Mouse (Mus musculus): ENCODE measurements around the gene Sash3. TPM values are rescaled to one million over a fixed set of nuclear protein-coding genes. Genes with fewer than 3 reads are reported as not detected.
A peak's percentile ranks its signal among the peaks of the same experiment; 100 is the strongest.

The Sash3 gene
- total and polyA plus RNA-seq, 3 experiments = 0.31 to 1.2 TPM; not detected in 1

GRCm38 (mm10) chrX:48208519-48209185, 62.4 kb downstream of the Sash3 start, which contains the start of gene Zdhhc9:
Gene Zdhhc9, minus strand, starts transcription at chrX:48208878.
- Histone ChIP-seq H3K36me3 (ENCODE audit: control insufficient read depth in 1 of 2, insufficient read depth in 2 of 2, low read length in 2 of 2) (peaks cover 0 to 6% of the 10 kb centered on the region in 2 experiments; a peak in 2 of 4 replicates), H3K9me3 (replicated peaks; ENCODE audit: insufficient read depth, low read length) (no peaks in the 10 kb centered on the region), H3K4me3 (ENCODE audit: control insufficient read depth in 1 of 2, insufficient read depth in 1 of 2, low read depth in 2 of 2, low read length in 2 of 2) (peak within 1 kb of the TSS; percentile 91 to 98), H3K4me1 (ENCODE audit: control insufficient read depth in 1 of 2, insufficient read depth in 2 of 2, low read length in 2 of 2) (peaks cover 5 to 7% of the 10 kb centered on the region in 2 experiments; a peak in 3 of 4 replicates), H3K27me3 (ENCODE audit: control insufficient read depth in 1 of 2, insufficient read depth in 2 of 2, low read length in 2 of 2) (no peaks in the 10 kb centered on the region), H3K27ac (ENCODE audit: control insufficient read depth, low read depth, low read length) (peak within 1 kb of the TSS; percentile 56), H3K79me2 (ENCODE audit: control insufficient read depth, insufficient read depth, low read length, poor library complexity) (peaks cover 6% of the 10 kb centered on the region), H3K9ac (ENCODE audit: control insufficient read depth, low read depth, low read length, poor library complexity, severe bottlenecking) (peak within 1 kb of the TSS; percentile 75)
- DNase-seq (ENCODE audit: low read depth, low spot score) = peak; percentile 92
- TF ChIP-seq SIN3A (IDR thresholded peaks at IDR 0.05; ENCODE audit: low read length) (peak; percentile 68), GABPA (IDR thresholded peaks at IDR 0.05; ENCODE audit: low read depth, low read length) (no peak), RAD21 (IDR thresholded peaks at IDR 0.05; ENCODE audit: low read depth, low read length) (no peak), CTCF (IDR thresholded peaks at IDR 0.05 in 2 of 3, conservative IDR thresholded peaks at IDR 0.05 in 1 of 3; ENCODE audit: control insufficient read depth in 1 of 3, insufficient read depth in 1 of 3, low read depth in 2 of 3, low read length in 3 of 3, poor library complexity in 1 of 3, severe bottlenecking in 1 of 3) (no peak), JUND (IDR thresholded peaks at IDR 0.05; ENCODE audit: low read depth, low read length) (no peak), POLR2AphosphoS2 (IDR thresholded peaks at IDR 0.05; ENCODE audit: low read length) (no peak), MEF2A (IDR thresholded peaks at IDR 0.05; ENCODE audit: extremely low read depth, insufficient replicate concordance, low read depth, low read length, poor library complexity, severe bottlenecking) (no peak), USF1 (IDR thresholded peaks at IDR 0.05; ENCODE audit: low read depth, low read length) (no peak), KAT2A (conservative IDR thresholded peaks at IDR 0.05; ENCODE audit: low read depth, low read length) (no peak), SMC3 (IDR thresholded peaks at IDR 0.05; ENCODE audit: low read depth, low read length) (no peak), HCFC1 (IDR thresholded peaks at IDR 0.05; ENCODE audit: low read depth, low read length) (peak; percentile 60; the same call in 1 of the 2 replicates), GATA1 (IDR thresholded peaks at IDR 0.05; ENCODE audit: low read depth, low read length) (no peak), BHLHE40 (IDR thresholded peaks at IDR 0.05; ENCODE audit: borderline replicate concordance, low read depth, low read length) (no peak), TBP (IDR thresholded peaks at IDR 0.05; ENCODE audit: low read depth, low read length) (peak; percentile 45; the same call in 1 of the 2 replicates), MAX (IDR thresholded peaks at IDR 0.05; ENCODE audit: low read length) (no peak), ZKSCAN1 (IDR thresholded peaks at IDR 0.05; ENCODE audit: low read depth, low read length) (no peak), TCF12 (IDR thresholded peaks at IDR 0.05; ENCODE audit: low read depth, low read length) (no peak), RCOR1 (IDR thresholded peaks at IDR 0.05; ENCODE audit: low read depth, low read length) (no peak), MYB (IDR thresholded peaks at IDR 0.05; ENCODE audit: low read depth, low read length) (no peak), MYC (IDR thresholded peaks at IDR 0.05; ENCODE audit: low read depth, low read length) (no peak), NRF1 (IDR thresholded peaks at IDR 0.05; ENCODE audit: insufficient read depth, low read depth, low read length, poor library complexity, severe bottlenecking) (no peak), ZNF384 (IDR thresholded peaks at IDR 0.05; ENCODE audit: low read depth, low read length) (no peak), USF2 (IDR thresholded peaks at IDR 0.05; ENCODE audit: borderline replicate concordance in 1 of 2, insufficient read depth in 1 of 2, low read depth in 1 of 2, low read length in 2 of 2) (no peak), POLR2A (IDR thresholded peaks at IDR 0.05; ENCODE audit: control insufficient read depth in 1 of 2, insufficient read depth in 1 of 2, low read depth in 1 of 2, low read length in 2 of 2, poor library complexity in 1 of 2) (peak; percentile 27 to 60; a peak in 1 of 4 replicates), TAL1 (IDR thresholded peaks at IDR 0.05; ENCODE audit: low read length) (no peak), ZMIZ1 (IDR thresholded peaks at IDR 0.05; ENCODE audit: low read depth, low read length) (0 out of 2 replicates have a peak, but pooled peaks have one; percentile 37), MAZ (IDR thresholded peaks at IDR 0.05; ENCODE audit: low read depth, low read length) (peak; percentile 39; the same call in 1 of the 2 replicates), POLR2AphosphoS5 (IDR thresholded peaks at IDR 0.05; ENCODE audit: borderline replicate concordance, low read depth, low read length) (no peak), CHD2 (IDR thresholded peaks at IDR 0.05; ENCODE audit: low read length) (peak; percentile 40; the same call in 1 of the 2 replicates), ZC3H11A (IDR thresholded peaks at IDR 0.05; ENCODE audit: low read depth, low read length) (no peak), ELF1 (IDR thresholded peaks at IDR 0.05; ENCODE audit: low read depth, low read length) (no peak), E2F4 (IDR thresholded peaks at IDR 0.05; ENCODE audit: borderline replicate concordance, low read depth, low read length) (no peak), MAFK (IDR thresholded peaks at IDR 0.05; ENCODE audit: borderline replicate concordance, low read depth, low read length) (no peak), CHD1 (IDR thresholded peaks at IDR 0.05; ENCODE audit: low read depth, low read length) (no peak), ETS1 (IDR thresholded peaks at IDR 0.05; ENCODE audit: low read depth, low read length) (peak; percentile 54; the same call in 1 of the 2 replicates), EP300 (IDR thresholded peaks at IDR 0.05; ENCODE audit: low read depth in 1 of 2, low read length in 2 of 2) (0 out of 4 replicates have a peak, but pooled peaks of 1 of the 2 experiments have one; percentile 9)
